Mouse (Mus musculus) forebrain, embryonic 14.5 days (tissue): ENCODE results near the gene Npat. TPM values are rescaled to one million over a fixed set of nuclear protein-coding genes. Genes with fewer than 3 reads are reported as not detected.

Experiments
- ATAC-seq: fragments of 200-750 bp; cut with Nextera tagmentation; 2 replicates; pipeline ENCODE4 v1.8.0; 2017; ENCODE audit warnings: mild to moderate bottlenecking, moderate library complexity
- DNase-seq: peaks from one replicate; pipeline ENCODE4 v3.0.0-alpha.2; 2015; ENCODE audit warnings: low spot score
- H3K27ac ChIP-seq: fragments of 300-500 bp; sonication (generic); 2 replicates; pipeline ENCODE4 v1.5.1; 2014; ENCODE audit warnings: low read depth, mild to moderate bottlenecking, control low read depth, low read length, moderate library complexity
- H3K27me3 ChIP-seq: fragments of 300-500 bp; sonication (generic); replicated peaks from 2 replicates; pipeline ENCODE4 v1.6.1; 2014; ENCODE audit warnings: low read length, control low read depth, mixed read lengths; ENCODE audit not compliant: control insufficient read depth, insufficient read depth
- H3K36me3 ChIP-seq: fragments of 300-500 bp; sonication (generic); 2 replicates; pipeline ENCODE4 v1.6.1; 2014; ENCODE audit warnings: low read length, control low read depth; ENCODE audit not compliant: control insufficient read depth, insufficient read depth
- H3K4me1 ChIP-seq: fragments of 300-500 bp; sonication (generic); 2 replicates; pipeline ENCODE4 v1.6.1; 2014; ENCODE audit warnings: antibody characterized with exemption, low read length, control low read depth; ENCODE audit not compliant: control insufficient read depth, insufficient read depth
- H3K4me2 ChIP-seq: fragments of 300-500 bp; sonication (generic); 2 replicates; pipeline ENCODE4 v1.6.1; 2014; ENCODE audit warnings: mild to moderate bottlenecking, control low read depth, low read length
- H3K4me3 ChIP-seq: fragments of 300-500 bp; sonication (generic); 2 replicates; pipeline ENCODE4 v1.5.1; 2014; ENCODE audit warnings: low read depth, low read length, control low read depth
- H3K9ac ChIP-seq: fragments of 300-500 bp; sonication (generic); 2 replicates; pipeline ENCODE4 v1.6.1; 2014; ENCODE audit warnings: mild to moderate bottlenecking, low read length, control low read depth, moderate library complexity
- H3K9me3 ChIP-seq: fragments of 300-500 bp; sonication (generic); replicated peaks from 2 replicates; pipeline ENCODE4 v1.6.1; 2016; ENCODE audit warnings: low read length, control low read depth, mixed read lengths; ENCODE audit not compliant: control insufficient read depth
- WGBS: fragments of 180-500 bp; shearing (Covaris S2); extraction: QIAGEN DNeasy Blood & Tissue Kit; methylation state at CpG from one replicate; pipeline ENCODE4 v1.1.7; 2014; 5-methylcytosine and 5-hydroxymethylcytosine counted together
- polyA plus RNA-seq: library from polyadenylated mRNA; unstranded; fragments of >200 nt; fragmentation: Nextera tagmentation; extraction: Ambion mirVana; gene quantifications from 2 replicates; pipeline ENCODE4 v1.2.1, GENCODE M21; 2014

Npat gene
- polyA plus RNA-seq, 1 experiment from 2014 or later, result 15.3 TPM

GRCm38 (mm10) chr9:53604954-53605353 is 68.1 kb downstream of the Npat start:
- Histone ChIP-seq H3K36me3 (no peaks in the 10 kb centered on the region), H3K9me3 (no peaks in the 10 kb centered on the region), H3K4me1 (peaks cover 3% of the 10 kb centered on the region; the same call in 1 of the 2 replicates), H3K4me3 (no peak overlapping the region), H3K9ac (no peak overlapping the region), H3K4me2 (no peak overlapping the region), H3K27me3 (no peaks in the 10 kb centered on the region), H3K27ac (no peak overlapping the region)
- WGBS, result 90% methylated on average over 5 of the region's 5 CpGs
- no peak for ATAC-seq
- no peak for DNase-seq

- Histone ChIP-seq H3K27ac (no peak overlapping the region), H3K9me3 (no peaks in the 10 kb centered on the region), H3K27me3 (no peaks in the 10 kb centered on the region), H3K9ac (no peak overlapping the region), H3K36me3 (no peaks in the 10 kb centered on the region), H3K4me3 (no peak overlapping the region), H3K4me1 (peaks cover 3% of the 10 kb centered on the region; the same call in 1 of the 2 replicates), H3K4me2 (no peak overlapping the region)
- DNase-seq (no peak), ATAC-seq (no peak)
- WGBS, result 97% methylated on average over 3 of the region's 3 CpGs
These were observed 70.3 kb downstream of the Npat start for GRCm38 (mm10) chr9:53607192-53607591.

GRCm38 (mm10) chr9:53607816-53608215 is 71.0 kb downstream of the Npat start:
- no peak overlapping the region for H3K27ac ChIP-seq
- no peak overlapping the region for H3K9ac ChIP-seq
- H3K27me3 ChIP-seq, result no peaks in the 10 kb centered on the region
- DNase-seq, result no peak
- peaks cover 3% of the 10 kb centered on the region; the same call in 1 of the 2 replicates for H3K4me1 ChIP-seq
- H3K4me2 ChIP-seq, result no peak overlapping the region
- WGBS, result 97% methylated on average over 4 of the region's 4 CpGs
- no peaks in the 10 kb centered on the region for H3K9me3 ChIP-seq
- no peak overlapping the region for H3K4me3 ChIP-seq
- no peak for ATAC-seq
- no peaks in the 10 kb centered on the region for H3K36me3 ChIP-seq

- H3K4me1 ChIP-seq, result peaks cover 3% of the 10 kb centered on the region; the same call in 1 of the 2 replicates
- 73% methylated on average over 12 of the region's 12 CpGs for WGBS
- H3K9me3 ChIP-seq, result no peaks in the 10 kb centered on the region
- ATAC-seq (no peak), DNase-seq (no peak)
- peak overlapping the region; percentile 65; the same call in 1 of the 2 replicates for H3K27ac ChIP-seq
- H3K4me3 ChIP-seq, result peak overlapping the region; percentile 70
- H3K4me2 ChIP-seq, result peak overlapping the region; percentile 78
- peaks cover 6% of the 10 kb centered on the region; the same call in 1 of the 2 replicates for H3K36me3 ChIP-seq
- no peaks in the 10 kb centered on the region for H3K27me3 ChIP-seq
- peak overlapping the region; percentile 86 for H3K9ac ChIP-seq
These were observed 72.6 kb downstream of the Npat start for GRCm38 (mm10) chr9:53609306-53609967.

GRCm38 (mm10) chr9:53609968-53610781 is 73.3 kb downstream of the Npat start, which contains the start of gene Acat1:
Gene Acat1, minus strand, starts transcription at chr9:53610382.
- WGBS, result 5% methylated on average over 49 of the region's 52 CpGs
- Histone ChIP-seq H3K4me2 (peak within 1 kb of the TSS; percentile 78), H3K27ac (peak within 1 kb of the TSS; percentile 65; the same call in 1 of the 2 replicates), H3K9me3 (no peaks in the 10 kb centered on the region), H3K27me3 (no peaks in the 10 kb centered on the region), H3K36me3 (peaks cover 9% of the 10 kb centered on the region), H3K9ac (peak within 1 kb of the TSS; percentile 86), H3K4me1 (peaks cover 3% of the 10 kb centered on the region; the same call in 1 of the 2 replicates), H3K4me3 (peak within 1 kb of the TSS; percentile 70)
- ATAC-seq (peak; percentile 98), DNase-seq (peak; percentile 95)

GRCm38 (mm10) chr9:53614286-53614685 is 77.4 kb downstream of the Npat start:
- WGBS, result 87% methylated on average over 4 of the region's 4 CpGs
- no peak overlapping the region for H3K4me3 ChIP-seq

GRCm38 (mm10) chr9:53615246-53615645 is 78.4 kb downstream of the Npat start:
- Histone ChIP-seq H3K9ac (no peak overlapping the region), H3K27ac (no peak overlapping the region), H3K27me3 (no peaks in the 10 kb centered on the region), H3K4me1 (no peaks in the 10 kb centered on the region), H3K4me2 (no peak overlapping the region), H3K36me3 (peaks cover 48% of the 10 kb centered on the region), H3K4me3 (no peak overlapping the region), H3K9me3 (no peaks in the 10 kb centered on the region)
- ATAC-seq (no peak), DNase-seq (no peak)
- WGBS, result 82% methylated on average over 8 of the region's 8 CpGs

More at GRCm38 (mm10) chr9:53614286-53614685, 77.4 kb downstream of the Npat start:
- DNase-seq (no peak), ATAC-seq (no peak)
- no peak overlapping the region for H3K27ac ChIP-seq
- H3K4me1 ChIP-seq, result peaks cover under 1% of the 10 kb centered on the region; the same call in 1 of the 2 replicates
- H3K36me3 ChIP-seq, result peaks cover 40% of the 10 kb centered on the region
- no peak overlapping the region for H3K4me2 ChIP-seq
- no peak overlapping the region for H3K9ac ChIP-seq
- H3K9me3 ChIP-seq, result no peaks in the 10 kb centered on the region
- no peaks in the 10 kb centered on the region for H3K27me3 ChIP-seq
